Mouse (Mus musculus): Measurements from ENCODE around the gene Thumpd3. TPM values are rescaled to one million over a fixed set of nuclear protein-coding genes. Genes with fewer than 3 reads are reported as not detected.

Gene Thumpd3
- total RNA-seq, 4 experiments from 2014 or later, result 13.5 to 21.3 (median 16.4) TPM

GRCm38 (mm10) chr6:113036463-113037175 is 9.4 kb upstream of the Thumpd3 start:
- no peak for DNase-seq (ENCODE audit: low spot score in 2 of 2)

GRCm38 (mm10) chr6:113037946-113038734 is 7.9 kb upstream of the Thumpd3 start:
- DNase-seq (ENCODE audit: low spot score in 2 of 2), result peak; percentile 21 to 23

GRCm38 (mm10) chr6:113038735-113039058 is 7.3 kb upstream of the Thumpd3 start:
- DNase-seq (ENCODE audit: low spot score in 2 of 2), result no peak

DNA sequence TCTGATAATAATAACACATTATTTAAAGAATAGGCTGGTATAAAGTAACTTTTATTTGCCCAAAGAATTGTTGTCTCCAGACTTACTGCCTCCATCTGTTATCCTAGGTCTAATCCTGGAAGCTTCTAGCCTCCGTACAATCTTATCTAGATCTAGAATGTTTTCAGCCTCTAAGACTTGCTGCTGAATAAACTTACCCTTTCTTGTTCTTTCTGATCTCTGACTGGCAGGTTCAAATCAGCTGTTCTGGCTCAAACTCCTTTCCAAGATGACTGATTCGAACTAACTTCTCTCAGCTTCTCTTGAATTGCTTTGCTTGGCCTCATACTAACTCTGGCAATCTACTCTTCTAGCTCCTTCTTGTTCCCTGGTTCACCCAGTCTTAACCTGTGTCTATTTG is 5.7 kb upstream of the Thumpd3 start:
- DNase-seq (ENCODE audit: low spot score in 2 of 2), result no peak

DNA sequence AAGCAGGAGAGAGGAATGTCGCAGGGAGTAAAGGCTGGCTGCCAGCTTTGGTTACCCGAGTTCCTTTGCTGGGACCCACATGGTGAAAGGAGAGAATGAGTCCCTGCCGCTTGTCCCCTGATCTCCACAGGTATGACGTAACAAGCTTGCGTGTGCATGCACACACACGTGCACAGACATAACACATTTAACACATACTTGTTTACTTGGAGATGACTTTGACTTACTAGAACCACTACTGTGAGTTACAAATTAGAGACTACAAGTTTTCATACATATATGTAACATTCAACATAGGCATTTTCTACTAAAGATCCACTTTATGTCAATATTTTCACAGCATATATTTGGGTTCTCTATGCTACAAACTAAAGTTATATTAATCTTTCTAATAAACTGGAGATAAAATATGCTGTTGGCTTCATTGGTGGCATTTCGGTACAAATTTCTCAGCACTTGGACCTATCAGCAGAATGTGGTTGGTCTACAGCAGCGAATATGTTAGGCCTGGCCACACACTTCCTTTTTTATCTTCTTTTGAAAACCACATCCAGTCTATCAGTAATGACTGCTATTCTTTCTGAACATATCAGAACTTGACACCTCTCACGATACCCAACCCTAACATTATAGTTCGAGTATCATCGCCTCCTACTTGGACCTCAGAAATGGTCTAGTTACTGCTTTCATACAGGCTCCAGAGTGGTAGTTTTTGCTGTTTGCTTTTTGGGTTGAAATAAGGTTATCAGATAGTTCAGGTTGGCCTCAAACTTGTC is 4.6 kb upstream of the Thumpd3 start:
- no peak for DNase-seq (ENCODE audit: low spot score in 2 of 2)

- no peak for DNase-seq (ENCODE audit: low spot score in 2 of 2)
Measured at GRCm38 (mm10) chr6:113045575-113045974, 450 bp upstream of the Thumpd3 start.

GRCm38 (mm10) chr6:113047016-113047746 is 1.2 kb downstream of the Thumpd3 start:
- DNase-seq (ENCODE audit: low spot score in 2 of 2), result no peak

GRCm38 (mm10) chr6:113048371-113048770 is 2.3 kb downstream of the Thumpd3 start:
- DNase-seq (ENCODE audit: low spot score in 2 of 2), result no peak

GRCm38 (mm10) chr6:113049159-113049558 is 3.1 kb downstream of the Thumpd3 start:
- no peak for DNase-seq (ENCODE audit: low spot score in 2 of 2)

GRCm38 (mm10) chr6:113052972-113053371 is 6.9 kb downstream of the Thumpd3 start:
- DNase-seq (ENCODE audit: low spot score in 2 of 2), result no peak

DNA sequence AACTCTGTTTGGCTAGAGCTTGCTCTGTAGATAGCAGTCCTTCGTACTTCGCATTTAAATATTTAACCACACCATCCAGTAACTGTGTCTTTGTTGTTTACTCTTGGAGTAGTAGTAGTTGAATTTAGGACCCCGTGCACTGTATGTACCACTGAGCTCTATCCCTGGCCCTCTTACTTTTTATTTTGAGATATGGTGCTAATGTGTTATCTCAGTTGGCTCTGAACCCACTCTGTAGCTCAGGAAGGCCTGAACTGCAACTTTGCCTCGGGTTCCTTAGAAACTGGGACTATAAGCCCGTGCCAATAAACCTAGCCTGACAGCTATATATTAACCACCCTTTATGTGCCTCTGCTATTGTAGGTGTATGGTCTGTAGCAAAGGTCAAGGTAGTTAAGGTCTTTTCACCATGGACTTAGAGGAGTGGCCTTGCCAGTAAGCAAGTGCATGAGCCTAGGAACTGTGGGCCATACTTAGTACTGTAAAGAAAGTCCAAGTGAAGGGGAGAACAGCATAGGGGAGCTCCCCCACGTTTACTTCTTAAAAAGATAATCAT is 8.6 kb downstream of the Thumpd3 start:
- no peak for DNase-seq (ENCODE audit: low spot score in 2 of 2)

DNA sequence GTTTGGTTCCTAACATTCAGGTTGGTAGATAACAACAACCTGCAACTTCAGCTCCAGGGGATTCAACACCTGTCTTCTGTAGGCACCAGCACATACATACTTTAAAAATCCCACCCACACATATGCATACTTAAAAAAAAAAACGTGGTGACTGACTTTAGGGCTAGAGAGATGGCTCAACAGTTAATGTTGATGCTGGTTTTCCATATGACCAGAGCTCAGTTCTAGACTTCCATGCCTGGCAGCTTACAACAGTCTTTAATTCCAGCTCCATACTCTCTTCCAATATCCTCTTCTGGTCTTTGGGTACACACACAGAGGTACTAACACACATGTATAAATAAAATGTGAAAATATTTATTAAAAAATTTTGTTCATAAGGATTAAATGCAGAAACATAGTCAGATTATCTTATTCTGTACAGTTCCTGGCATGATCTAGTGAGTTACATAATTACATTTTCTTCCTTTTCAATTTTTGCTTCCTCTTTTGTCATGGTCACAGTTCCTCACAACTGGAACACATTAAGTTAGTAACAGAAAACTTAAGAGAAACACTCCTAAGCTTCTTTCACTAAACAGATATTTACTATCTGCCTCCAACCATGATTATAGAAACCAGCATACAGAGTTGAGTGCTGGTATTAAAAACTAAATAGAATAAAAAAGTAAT is 15.0 kb downstream of the Thumpd3 start:
- no peak for DNase-seq (ENCODE audit: low spot score in 2 of 2)

DNA sequence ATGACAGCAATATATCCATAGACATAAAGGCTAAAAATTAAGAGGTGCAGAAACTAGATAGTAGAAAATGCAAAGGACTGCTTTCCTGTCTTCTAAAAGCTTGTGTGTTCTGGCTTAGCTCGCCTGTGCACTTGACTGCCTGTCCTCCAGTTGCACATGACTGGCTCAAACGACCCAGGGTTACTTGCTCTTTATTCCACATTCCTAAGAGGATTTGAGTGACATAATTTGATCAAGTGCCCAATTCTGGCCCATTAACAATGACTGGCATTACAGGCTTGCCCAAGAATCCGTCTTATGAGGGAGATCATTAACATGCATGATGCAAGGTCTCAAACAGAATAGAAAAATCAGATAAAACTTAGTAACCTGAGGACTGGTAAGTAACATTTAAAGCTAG is 16.2 kb downstream of the Thumpd3 start:
- no peak for DNase-seq (ENCODE audit: low spot score in 2 of 2)

- DNase-seq (ENCODE audit: low spot score in 2 of 2), result no peak
Measured at GRCm38 (mm10) chr6:113063363-113063762, 17.3 kb downstream of the Thumpd3 start.

DNA sequence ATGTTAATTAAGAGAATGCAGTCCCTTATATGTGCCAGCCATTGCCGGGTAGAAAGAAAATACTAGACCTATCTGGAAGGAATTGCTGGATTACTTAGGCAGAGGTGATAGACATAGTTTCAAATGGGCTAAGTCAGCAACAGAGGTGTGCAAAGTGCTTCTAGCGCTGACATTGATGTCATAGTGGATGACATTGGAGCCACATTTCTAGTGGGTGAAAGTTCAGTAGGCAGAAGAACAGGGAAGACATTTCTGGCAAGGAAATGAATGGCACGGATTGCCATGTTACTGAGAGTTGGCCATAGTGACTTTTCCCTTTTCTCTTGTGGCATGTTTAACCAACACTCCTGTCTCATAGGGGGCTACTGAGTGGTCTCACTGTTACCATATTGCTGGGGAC is 19.2 kb downstream of the Thumpd3 start:
- no peak for DNase-seq (ENCODE audit: low spot score in 2 of 2)

- no peak for DNase-seq (ENCODE audit: low spot score in 2 of 2)
Measured at GRCm38 (mm10) chr6:113069154-113069553, 23.1 kb downstream of the Thumpd3 start.

DNA sequence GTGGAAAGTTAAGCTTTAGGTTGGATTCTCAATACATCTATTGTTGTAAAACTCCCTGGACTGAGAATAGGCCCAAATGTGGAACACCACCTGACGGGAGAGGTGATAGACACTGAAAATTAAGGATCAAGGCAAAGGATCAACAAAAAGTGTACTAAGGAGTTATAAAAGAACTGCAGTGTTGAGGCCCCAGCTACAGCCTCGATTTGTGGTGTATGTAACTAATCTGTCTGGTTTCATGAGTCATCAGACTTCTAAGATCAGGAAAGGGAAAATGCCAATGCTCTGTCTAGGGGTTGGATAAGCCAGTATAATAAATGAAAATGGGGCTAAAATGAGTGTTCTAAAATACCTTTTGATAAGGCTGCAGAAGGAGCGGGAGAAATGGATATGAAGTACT is 29.2 kb downstream of the Thumpd3 start:
- DNase-seq (ENCODE audit: low spot score in 2 of 2), result no peak

- peak; percentile 96 to 97 for DNase-seq (ENCODE audit: low spot score in 2 of 2)
Measured at GRCm38 (mm10) chr6:113076012-113076685, 30.1 kb downstream of the Thumpd3 start.

GRCm38 (mm10) chr6:113076686-113077516 is 30.9 kb downstream of the Thumpd3 start, which contains the start of gene Setd5:
Gene Setd5 (plus strand): TSS chr6:113077365.
- peak; percentile 97 to 98 for DNase-seq (ENCODE audit: low spot score in 2 of 2)

Data from gastrocnemius, adult 8-10 months (tissue).